Mouse (Mus musculus) embryonic fibroblast, embryonic 13.5 days (primary cell): ENCODE measurements at regions not wholly inside any gene's neighbourhood (a gene's known extent, or its start where the extent isn't known, plus 50 kb on each side); places are given as distances from the start of the nearest gene placed in this dataset.

Source experiments
- H3K27ac ChIP-seq: 2 replicates; pipeline ENCODE4 v1.5.1; 2012; ENCODE audit warnings: low read length, control low read depth, inconsistent platforms; ENCODE audit not compliant: insufficient read depth
- H3K4me1 ChIP-seq: 2 replicates; pipeline ENCODE4 v1.6.1; 2011; ENCODE audit warnings: low read length; ENCODE audit not compliant: control insufficient read depth, insufficient read depth
- H3K4me3 ChIP-seq: 2 replicates; pipeline ENCODE4 v1.5.1; 2011; ENCODE audit warnings: mild to moderate bottlenecking, control low read depth, low read length; ENCODE audit not compliant: insufficient read depth
- CTCF ChIP-seq: IDR thresholded peaks from 2 replicates; pipeline ENCODE4 v1.5.1; 2011; ENCODE audit warnings: mild to moderate bottlenecking, control low read depth, low read length, moderate library complexity, borderline replicate concordance; ENCODE audit not compliant: insufficient read depth
- POLR2A ChIP-seq: IDR thresholded peaks from 2 replicates; pipeline ENCODE4 v1.6.1; 2011; ENCODE audit warnings: low read depth, mild to moderate bottlenecking, control low read depth, low read length, moderate library complexity

DNA sequence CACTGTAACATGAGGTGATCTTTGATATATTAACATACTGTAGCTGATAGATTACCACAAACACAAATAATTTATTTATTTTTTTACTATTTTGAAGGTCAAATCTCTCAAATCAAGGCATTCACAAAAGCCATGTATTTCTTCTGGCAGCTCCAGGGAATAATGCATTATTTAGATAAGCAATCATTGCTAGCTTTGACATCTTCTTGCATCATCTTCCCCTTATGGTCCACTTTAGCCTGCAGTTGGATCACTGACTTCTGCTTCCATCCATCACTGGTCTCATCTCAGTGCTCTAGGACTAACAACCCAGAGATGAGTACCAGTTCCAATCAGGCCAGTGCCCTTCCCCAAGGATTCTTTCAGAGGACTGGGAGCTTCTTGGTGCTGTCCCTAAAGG, 95.3 kb upstream of the Actbl2 start:
- TF ChIP-seq POLR2A (no peak), CTCF (no peak)

GRCm38 (mm10) chr13:111165538-111165937, 89.3 kb upstream of the Actbl2 start:
- no peak for TF ChIP-seq CTCF
- TF ChIP-seq POLR2A = no peak
- no peak overlapping the region for H3K27ac ChIP-seq

More for the DNA sequence above, 95.3 kb upstream of the Actbl2 start:
- H3K4me3 ChIP-seq = no peak overlapping the region
- no peaks in the 10 kb centered on the region; the same call in 1 of the 2 replicates for H3K4me1 ChIP-seq
- no peak overlapping the region for H3K27ac ChIP-seq

GRCm38 (mm10) chr13:111170269-111171165, 84.3 kb upstream of the Actbl2 start:
- no peak for TF ChIP-seq POLR2A
- no peak for TF ChIP-seq CTCF
- Histone ChIP-seq H3K4me1 (no peaks in the 10 kb centered on the region), H3K27ac (no peak overlapping the region), H3K4me3 (no peak overlapping the region)

More at GRCm38 (mm10) chr13:111165538-111165937, 89.3 kb upstream of the Actbl2 start:
- no peak overlapping the region for H3K4me3 ChIP-seq
- no peaks in the 10 kb centered on the region for H3K4me1 ChIP-seq

DNA sequence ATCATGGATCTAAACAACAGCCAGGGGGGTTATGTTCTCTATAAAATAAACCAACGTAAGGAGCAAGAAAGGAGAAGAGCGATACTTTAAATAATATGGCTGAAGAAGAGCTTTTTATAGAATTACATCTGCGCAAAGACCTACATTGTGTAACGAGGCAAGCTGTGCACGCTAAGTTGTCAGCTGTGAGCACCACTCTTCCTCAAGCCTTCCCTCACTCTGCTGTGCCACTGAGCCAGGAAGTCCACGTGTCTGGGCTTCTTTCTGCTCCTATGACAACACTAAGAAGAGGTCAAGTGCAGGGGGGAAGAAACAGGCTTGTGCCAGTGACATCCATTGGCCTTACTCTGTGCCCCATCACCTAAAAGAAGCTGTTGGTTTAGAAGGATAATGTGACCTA, 75.6 kb upstream of the Actbl2 start:
- H3K4me1 ChIP-seq = no peaks in the 10 kb centered on the region
- H3K4me3 ChIP-seq = no peak overlapping the region
- TF ChIP-seq POLR2A = no peak
- TF ChIP-seq CTCF = no peak
- no peak overlapping the region for H3K27ac ChIP-seq

- TF ChIP-seq POLR2A = no peak
- no peak for TF ChIP-seq CTCF
- no peak overlapping the region for H3K4me3 ChIP-seq
- no peak overlapping the region for H3K27ac ChIP-seq
- H3K4me1 ChIP-seq = no peaks in the 10 kb centered on the region
Observed at GRCm38 (mm10) chr13:111183293-111183692, 71.5 kb upstream of the Actbl2 start.

GRCm38 (mm10) chr13:111185799-111186198, 69.0 kb upstream of the Actbl2 start:
- Histone ChIP-seq H3K4me1 (no peaks in the 10 kb centered on the region), H3K4me3 (no peak overlapping the region), H3K27ac (no peak overlapping the region)
- no peak for TF ChIP-seq CTCF
- no peak for TF ChIP-seq POLR2A

DNA sequence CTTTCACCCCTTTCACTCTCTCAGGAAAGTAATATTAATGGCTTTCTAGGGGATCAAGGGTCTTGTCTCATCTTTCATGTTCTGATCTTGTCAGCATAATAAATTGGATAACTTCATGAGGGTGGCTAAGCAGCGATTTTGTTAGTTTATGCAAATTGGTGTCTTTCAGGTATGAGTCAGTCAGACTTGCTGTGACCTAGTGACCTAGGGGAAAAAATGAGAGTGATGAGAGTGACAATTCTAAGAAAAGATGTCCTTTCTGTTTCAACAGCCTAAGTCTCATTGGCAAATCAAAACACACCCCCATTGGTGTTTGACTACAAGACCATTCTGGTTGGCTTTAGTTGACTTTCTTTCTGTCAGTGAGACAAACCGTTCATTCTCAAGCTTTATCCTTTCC, 68.0 kb upstream of the Actbl2 start:
- no peaks in the 10 kb centered on the region for H3K4me1 ChIP-seq
- no peak for TF ChIP-seq CTCF
- no peak for TF ChIP-seq POLR2A
- no peak overlapping the region for H3K27ac ChIP-seq
- H3K4me3 ChIP-seq = no peak overlapping the region

GRCm38 (mm10) chr13:111193919-111194318, 60.9 kb upstream of the Actbl2 start:
- Histone ChIP-seq H3K4me3 (no peak overlapping the region), H3K4me1 (no peaks in the 10 kb centered on the region), H3K27ac (no peak overlapping the region)
- TF ChIP-seq CTCF (no peak), POLR2A (no peak)

- no peak overlapping the region for H3K27ac ChIP-seq
Observed at GRCm38 (mm10) chr13:111194337-111194736, 60.5 kb upstream of the Actbl2 start.

GRCm38 (mm10) chr13:111201532-111201931, 53.3 kb upstream of the Actbl2 start:
- Histone ChIP-seq H3K4me3 (no peak overlapping the region), H3K27ac (no peak overlapping the region), H3K4me1 (no peaks in the 10 kb centered on the region)
- TF ChIP-seq CTCF (no peak), POLR2A (no peak)

More at GRCm38 (mm10) chr13:111194337-111194736, 60.5 kb upstream of the Actbl2 start:
- H3K4me3 ChIP-seq = no peak overlapping the region
- TF ChIP-seq POLR2A (no peak), CTCF (no peak)
- H3K4me1 ChIP-seq = no peaks in the 10 kb centered on the region
